9 mouse cellular contexts compared by ENCODE assay signal in genomic region chr17:28351353-28351890, GRCm38 (mm10). TPM values are rescaled to one million over a fixed set of nuclear protein-coding genes. Genes with fewer than 3 reads are reported as not detected.
DNase-seq lines count a peak whose midpoint lies in the region; ATAC-seq and TF ChIP-seq lines count a peak whose summit lies in the region.
"Had no signal": no experiment of that assay in that cellular context is flagged by ENCODE, and none has a peak within 500 bp of the region (broad histone marks: within the 10 kb centered on the region; RNA-seq: fewer than 3 reads in every experiment).

No protein-coding gene starts in this region.

- DNase-seq in spleen, adult 2 months (ENCODE audit: low read depth in 1 of 2, low spot score in 2 of 2): no peak
- no peak for DNase-seq in spleen, postnatal 4 days (ENCODE audit: low spot score in 2 of 2)
- no peak for DNase-seq in forebrain, postnatal 0 days
- DNase-seq in natural killer cell, adult 2 months (ENCODE audit: low spot score in 2 of 2): no peak
- no peak for DNase-seq in spleen, adult 18-20 months
- DNase-seq in frontal cortex, adult 2 months (ENCODE audit: extremely low spot score in 1 of 2, low spot score in 1 of 2): no peak

- H3K27me3 ChIP-seq in spleen, adult 2 months (ENCODE audit: control insufficient read depth, insufficient read depth, low read length): peaks cover 17% of the 10 kb centered on the region
- peaks cover 7% of the 10 kb centered on the region; the same call in 1 of the 2 replicates for H3K27me3 ChIP-seq in forebrain, postnatal 0 days (ENCODE audit: insufficient read depth, low read length)
- H3K27me3 ChIP-seq in limb, embryonic 15.5 days: no peaks in the 10 kb centered on the region
- H3K27me3 ChIP-seq in stomach, embryonic 16.5 days (ENCODE audit: control insufficient read depth, insufficient read depth, low read length): no peaks in the 10 kb centered on the region

- H3K27ac ChIP-seq in spleen, adult 2 months (ENCODE audit: insufficient read depth, low read length): no peak overlapping the region
- no peak overlapping the region for H3K27ac ChIP-seq in forebrain, postnatal 0 days (ENCODE audit: low read depth, low read length)
- H3K27ac ChIP-seq in limb, embryonic 15.5 days: peak overlapping the region; percentile 99
- H3K27ac ChIP-seq in stomach, embryonic 16.5 days (ENCODE audit: low read length): peak overlapping the region; percentile 100

- no peaks in the 10 kb centered on the region for H3K36me3 ChIP-seq in spleen, adult 2 months (ENCODE audit: control insufficient read depth, insufficient read depth, low read length)
- H3K36me3 ChIP-seq in forebrain, postnatal 0 days (ENCODE audit: insufficient read depth): no peaks in the 10 kb centered on the region
- H3K36me3 ChIP-seq in limb, embryonic 15.5 days: no peaks in the 10 kb centered on the region
- H3K36me3 ChIP-seq in stomach, embryonic 16.5 days (ENCODE audit: control insufficient read depth, insufficient read depth, low read length): no peaks in the 10 kb centered on the region

- no peaks in the 10 kb centered on the region for H3K9me3 ChIP-seq in forebrain, postnatal 0 days (ENCODE audit: low read length)
- H3K9me3 ChIP-seq in limb, embryonic 15.5 days: no peaks in the 10 kb centered on the region
- H3K9me3 ChIP-seq in stomach, embryonic 16.5 days (replicated peaks; ENCODE audit: control insufficient read depth, low read length): no peaks in the 10 kb centered on the region

- H3K4me2 ChIP-seq in forebrain, postnatal 0 days (ENCODE audit: low read depth): peak overlapping the region; percentile 90
- peak overlapping the region; percentile 67 for H3K4me2 ChIP-seq in limb, embryonic 15.5 days
- peak overlapping the region; percentile 70 for H3K4me2 ChIP-seq in stomach, embryonic 16.5 days (ENCODE audit: low read depth, low read length)

- no peak for ATAC-seq in forebrain, postnatal 0 days
- no peak for ATAC-seq in limb, embryonic 15.5 days (ENCODE audit: insufficient number of reproducible peaks, low FRiP score, low TSS enrichment, low read depth)
- ATAC-seq in stomach, embryonic 16.5 days (ENCODE audit: insufficient read depth, low FRiP score): no peak

- no peaks in the 10 kb centered on the region for H3K4me1 ChIP-seq in spleen, adult 2 months (ENCODE audit: control insufficient read depth, insufficient read depth, insufficient read length)
- no peaks in the 10 kb centered on the region for H3K4me1 ChIP-seq in forebrain, postnatal 0 days (ENCODE audit: insufficient read depth)
- H3K4me1 ChIP-seq in limb, embryonic 15.5 days: peaks cover 43% of the 10 kb centered on the region
- H3K4me1 ChIP-seq in stomach, embryonic 16.5 days (ENCODE audit: control insufficient read depth, insufficient read depth, low read length): peaks cover 35% of the 10 kb centered on the region

- peak overlapping the region; percentile 62 for H3K4me3 ChIP-seq in spleen, adult 2 months (ENCODE audit: extremely low read depth, insufficient read depth, insufficient read length)
- peak overlapping the region; percentile 54 for H3K4me3 ChIP-seq in forebrain, postnatal 0 days (ENCODE audit: low read depth, low read length)
- H3K4me3 ChIP-seq in limb, embryonic 15.5 days: peak overlapping the region; percentile 88
- H3K4me3 ChIP-seq in stomach, embryonic 16.5 days (replicated peaks; ENCODE audit: low read length): peak overlapping the region; percentile 89

- WGBS in spleen, adult 2 months: 3% methylated on average over 29 of the region's 29 CpGs
- under 1% methylated on average over 29 of the region's 29 CpGs for whole genome bisulfite sequencing in forebrain, postnatal 0 days
- 1% methylated on average over 28 of the region's 29 CpGs for WGBS in limb, embryonic 15.5 days
- WGBS in stomach, embryonic 16.5 days: 1% methylated on average over 28 of the region's 29 CpGs

- TF ChIP-seq CTCF in spleen, adult 2 months (IDR thresholded peaks at IDR 0.05; ENCODE audit: extremely low read depth, insufficient read depth, insufficient read length, insufficient replicate concordance): no peak
- TF ChIP-seq CTCF in forebrain, postnatal 0 days (IDR thresholded peaks at IDR 0.05; ENCODE audit: low read depth): no peak

- H3K9ac ChIP-seq in forebrain, postnatal 0 days: peak overlapping the region; percentile 60
- peak overlapping the region; percentile 68 for H3K9ac ChIP-seq in limb, embryonic 15.5 days
- H3K9ac ChIP-seq in stomach, embryonic 16.5 days (ENCODE audit: low read length): peak overlapping the region; percentile 91

- TF ChIP-seq POLR2A in spleen, adult 2 months (IDR thresholded peaks at IDR 0.05; ENCODE audit: low read depth, low read length): no peak

RNA-seq across cellular contexts. Expression of gene Tead3, which starts 0.8 kb away (rescaled TPM):
- polyA plus RNA-seq in spleen, adult 2 months (2012; rRNA removed): 4.3 and 5.0 TPM in 2 replicates
- total RNA-seq in forebrain, postnatal 0 days (2014; rRNA removed): 4.5 and 4.8 TPM in 2 replicates
- polyA plus RNA-seq in forebrain, postnatal 0 days (2015; fragmentation: Nextera tagmentation; extraction: Ambion mirVana): 1.1 and 1.4 TPM in 2 replicates
- 15.5 and 16.2 TPM in 2 replicates for polyA plus RNA-seq in limb, embryonic 15.5 days (2015; fragmentation: Nextera tagmentation; extraction: Ambion mirVana)
- polyA plus RNA-seq in stomach, embryonic 16.5 days (2015; fragmentation: Nextera tagmentation; extraction: Ambion mirVana): 11.8 and 12.3 TPM in 2 replicates
- 2.5 and 2.9 TPM in 2 replicates for polyA plus RNA-seq in frontal cortex, adult 2 months (2012; rRNA removed)
- total RNA-seq: common myeloid progenitor, adult 5-6 weeks had no signal

RNA-seq across cellular contexts. Expression of gene Tulp1, which starts 13.6 kb away (rescaled TPM):
- 0.15 and 0.25 TPM in 2 replicates for polyA plus RNA-seq in spleen, adult 2 months (2012; rRNA removed)
- 1.2 and 1.8 TPM in 2 replicates for total RNA-seq in forebrain, postnatal 0 days (2014; rRNA removed)
- polyA plus RNA-seq in forebrain, postnatal 0 days (2015; fragmentation: Nextera tagmentation; extraction: Ambion mirVana): 0.86 and 1.5 TPM in 2 replicates
- 5.4 and 6.2 TPM in 2 replicates for polyA plus RNA-seq in limb, embryonic 15.5 days (2015; fragmentation: Nextera tagmentation; extraction: Ambion mirVana)
- polyA plus RNA-seq in stomach, embryonic 16.5 days (2015; fragmentation: Nextera tagmentation; extraction: Ambion mirVana): 4.6 and 5.4 TPM in 2 replicates
- polyA plus RNA-seq in frontal cortex, adult 2 months (2012; rRNA removed): 0.19 TPM in 1 of 2 replicates, not detected in the other
- total RNA-seq: common myeloid progenitor, adult 5-6 weeks had no signal

RNA-seq across cellular contexts. Expression of gene Rpl10a, which starts 23.2 kb away (rescaled TPM):
- 4,168 and 4,314 TPM in 2 replicates for polyA plus RNA-seq in spleen, adult 2 months (2012; rRNA removed)
- total RNA-seq in forebrain, postnatal 0 days (2014; rRNA removed): 1,161 and 1,582 TPM in 2 replicates
- polyA plus RNA-seq in forebrain, postnatal 0 days (2015; fragmentation: Nextera tagmentation; extraction: Ambion mirVana): 366 and 462 TPM in 2 replicates
- 509 and 665 TPM in 2 replicates for polyA plus RNA-seq in limb, embryonic 15.5 days (2015; fragmentation: Nextera tagmentation; extraction: Ambion mirVana)
- polyA plus RNA-seq in stomach, embryonic 16.5 days (2015; fragmentation: Nextera tagmentation; extraction: Ambion mirVana): 538 and 564 TPM in 2 replicates
- polyA plus RNA-seq in frontal cortex, adult 2 months (2012; rRNA removed): 771 and 790 TPM in 2 replicates

RNA-seq across cellular contexts. Expression of gene Fance, which starts 38.1 kb away (rescaled TPM):
- 17.2 and 19.3 TPM in 2 replicates for polyA plus RNA-seq in spleen, adult 2 months (2012; rRNA removed)
- 32.5 and 35.2 TPM in 2 replicates for total RNA-seq in forebrain, postnatal 0 days (2014; rRNA removed)
- polyA plus RNA-seq in forebrain, postnatal 0 days (2015; fragmentation: Nextera tagmentation; extraction: Ambion mirVana): 31.2 and 31.4 TPM in 2 replicates
- polyA plus RNA-seq in limb, embryonic 15.5 days (2015; fragmentation: Nextera tagmentation; extraction: Ambion mirVana): 30.6 and 33.9 TPM in 2 replicates
- polyA plus RNA-seq in stomach, embryonic 16.5 days (2015; fragmentation: Nextera tagmentation; extraction: Ambion mirVana): 19.0 and 20.4 TPM in 2 replicates
- 16.9 and 18.7 TPM in 2 replicates for polyA plus RNA-seq in frontal cortex, adult 2 months (2012; rRNA removed)

Comparison
In these comparisons a context has a peak if more than half of its experiments do, and no peak if none do; other contexts are left out.
1. H3K27ac ChIP-seq: peak in limb, embryonic 15.5 days (single experiment) and stomach, embryonic 16.5 days (single experiment); none in spleen, adult 2 months (single experiment) and forebrain, postnatal 0 days (single experiment).
2. Peak in every context shown above with its lines, with median percentiles within 50 percentile points of each other: H3K4me3 ChIP-seq, H3K4me2 ChIP-seq and H3K9ac ChIP-seq.